Mouse (Mus musculus) cerebellum, postnatal 25 days (tissue): ENCODE results near the gene Wdr73.
"Not testable (repeated sequence)": the region's sequence is repeated elsewhere in the genome, so short reads cannot be mapped to it uniquely, and the experiment has no call there.

Source experiments
- DNase-seq, 2 experiments: peaks; one replicate each; pipeline ENCODE4 v3.0.0; 2021; ENCODE audit warnings: mixed read lengths in 2 of 2

Wdr73 gene

DNA sequence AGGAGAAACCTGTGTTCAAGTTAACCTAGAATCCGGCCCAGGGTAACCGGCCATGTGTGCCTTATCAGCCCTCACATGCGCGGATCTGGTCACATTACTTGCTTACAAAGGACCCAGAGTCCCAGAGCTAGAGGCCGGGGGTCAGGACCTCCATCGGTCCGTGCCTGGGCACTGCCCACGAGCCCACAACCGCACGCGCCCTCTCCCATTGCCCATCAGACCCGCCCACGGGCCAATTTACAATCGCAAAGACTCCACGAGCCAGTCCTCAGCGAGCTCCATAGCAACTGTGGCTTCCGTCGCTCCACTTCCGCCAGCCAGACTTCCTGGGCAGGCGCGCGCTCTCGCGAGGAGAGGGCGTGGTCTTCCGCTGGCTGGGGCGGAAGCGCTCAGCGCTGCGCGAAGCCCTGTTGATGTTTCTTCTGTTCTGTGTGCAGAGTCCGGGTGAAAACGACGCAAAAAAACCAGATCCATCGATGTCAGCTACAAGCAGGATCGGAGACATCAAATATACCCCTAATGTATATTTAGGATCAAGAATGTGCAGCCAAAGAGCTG lies at the start of gene Wdr73:
Gene Wdr73, minus strand, starts transcription at position 326 of the 558 bp plus-strand sequence.
- DNase-seq = peak; percentile 86 to 92

DNA sequence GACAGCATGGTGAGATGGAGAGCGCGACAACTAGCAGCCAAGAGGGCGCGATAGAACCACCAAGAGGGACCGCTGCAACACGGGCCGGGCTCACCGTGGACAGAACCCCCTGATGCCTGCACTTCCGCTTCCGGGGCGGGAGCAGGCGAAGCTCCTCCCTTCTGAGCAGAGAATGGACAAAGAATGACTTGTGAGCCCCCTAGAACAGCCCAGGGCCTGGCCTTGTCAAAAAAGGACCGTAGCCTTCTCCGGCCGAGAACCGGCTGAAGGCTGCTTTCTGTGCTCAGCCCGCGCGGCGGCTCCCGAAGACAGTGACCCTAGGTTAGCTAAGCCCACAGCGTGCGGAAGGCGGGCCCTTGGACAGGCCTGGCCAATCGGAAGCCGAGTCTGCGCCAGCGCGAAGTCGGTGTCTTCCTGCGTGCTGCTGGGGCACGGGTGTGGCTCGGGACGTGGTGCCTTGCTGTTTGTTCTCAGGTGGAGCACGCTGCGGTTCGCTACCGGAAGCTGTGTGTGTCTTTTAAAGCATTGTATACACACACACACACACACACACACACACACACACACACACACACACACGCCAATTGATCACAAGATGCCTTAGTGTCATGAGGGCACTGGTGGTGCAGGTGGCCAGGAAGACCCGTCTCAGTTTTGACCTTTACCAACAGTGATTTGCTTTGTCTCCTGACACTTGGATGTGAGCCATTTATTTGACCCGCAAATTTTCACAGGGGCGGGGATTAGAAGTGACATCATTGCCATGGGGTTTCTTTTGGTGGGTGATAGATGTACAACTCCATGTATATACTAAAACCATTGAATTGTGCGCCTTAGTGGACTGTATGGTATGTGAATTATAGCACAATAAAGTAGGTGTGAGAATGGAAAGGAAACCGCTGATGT lies 46.6 kb upstream of the Wdr73 start, which contains the start of gene Sec11a:
Gene Sec11a, minus strand, starts transcription at position 336 of the 906 bp plus-strand sequence.
- peak; percentile 97 to 98 for DNase-seq

DNA sequence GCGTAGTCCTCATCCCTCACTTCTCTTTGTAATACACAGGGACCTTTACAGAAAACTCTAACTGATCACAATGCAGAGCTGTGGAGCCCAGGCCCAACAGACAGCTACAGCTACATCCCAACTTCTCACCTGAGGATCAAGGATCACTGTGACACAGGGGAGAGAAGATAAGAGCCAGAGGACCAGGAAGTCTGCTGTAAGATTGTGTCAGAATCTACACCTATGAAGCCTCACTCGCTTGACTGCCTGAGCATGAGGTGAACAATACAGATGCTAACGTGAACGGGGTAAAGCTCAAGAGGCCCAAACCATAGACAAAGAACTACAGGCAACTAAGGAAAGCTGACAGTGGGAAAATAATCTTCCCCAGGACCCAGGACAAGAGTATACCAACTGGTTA lies 38.7 kb upstream of the Wdr73 start:
- no peak for DNase-seq

DNA sequence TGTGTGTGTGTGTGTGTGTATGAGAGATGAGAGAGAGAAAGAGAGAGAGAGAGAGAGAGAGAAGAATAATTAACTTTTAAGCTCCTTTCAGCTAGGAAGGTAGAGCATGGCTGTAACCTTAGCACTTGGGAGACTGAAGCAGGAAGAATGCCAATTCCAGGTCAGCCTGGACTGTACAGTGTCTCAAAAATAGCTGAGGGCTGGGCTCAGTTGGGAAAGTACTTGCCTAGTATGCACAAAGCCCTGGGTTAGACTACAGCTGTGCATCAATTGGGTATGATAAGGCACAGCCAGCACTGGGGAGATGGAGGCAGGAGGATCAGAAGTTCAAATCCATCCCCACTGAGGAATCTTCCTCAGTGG lies 36.2 kb upstream of the Wdr73 start:
- not testable (repeated sequence) for DNase-seq

DNA sequence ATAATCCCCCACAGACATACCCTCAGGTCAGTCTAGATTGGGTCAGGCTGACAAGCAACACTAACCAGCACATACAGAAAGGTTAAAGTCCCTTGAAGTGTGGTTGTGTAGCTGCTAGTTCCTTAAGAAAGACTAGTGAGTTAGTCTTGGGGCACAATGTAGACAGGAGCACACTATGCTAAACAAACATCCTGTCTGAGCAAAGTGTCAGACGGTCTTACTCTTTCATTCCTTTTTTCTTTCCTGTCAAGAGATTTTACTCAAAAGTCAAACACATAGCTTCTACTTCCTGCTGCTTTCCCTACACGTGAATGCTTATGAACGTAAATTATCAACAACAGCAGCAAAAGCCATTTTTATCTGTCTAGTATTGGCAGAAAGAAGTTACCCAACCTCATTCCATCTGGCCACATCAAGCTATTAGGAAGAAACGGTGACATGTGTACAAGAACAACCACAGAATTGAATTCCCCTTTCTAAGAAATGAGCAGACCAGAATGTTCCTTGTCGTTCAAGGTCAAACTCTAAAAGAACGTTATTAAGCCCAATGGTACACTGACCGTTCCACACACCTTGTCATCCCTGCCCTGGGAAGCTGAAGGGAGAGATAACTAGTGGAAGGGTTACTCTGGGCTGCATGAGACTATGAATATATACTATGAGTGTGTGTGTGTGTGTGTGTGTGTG lies 35.7 kb upstream of the Wdr73 start:
- DNase-seq = not testable (repeated sequence)

DNA sequence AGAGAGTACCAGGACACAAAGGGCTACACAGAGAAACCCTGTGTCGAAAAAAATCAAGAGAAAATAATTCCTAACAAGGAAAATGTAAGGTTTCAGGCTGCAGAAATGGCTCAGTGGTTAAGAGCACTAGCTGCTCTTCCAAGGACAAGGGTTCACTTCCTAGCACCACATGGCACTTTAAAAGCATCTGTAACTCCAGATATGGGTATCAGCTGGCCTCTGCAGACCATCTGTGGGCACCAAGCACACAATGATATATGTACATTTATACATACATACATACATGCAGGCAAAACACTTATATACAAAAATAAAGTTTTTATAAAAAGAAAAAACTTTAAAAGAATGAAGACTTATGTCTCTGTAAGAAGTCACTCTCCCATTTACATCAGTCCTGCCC lies 34.8 kb upstream of the Wdr73 start:
- DNase-seq = no peak

DNA sequence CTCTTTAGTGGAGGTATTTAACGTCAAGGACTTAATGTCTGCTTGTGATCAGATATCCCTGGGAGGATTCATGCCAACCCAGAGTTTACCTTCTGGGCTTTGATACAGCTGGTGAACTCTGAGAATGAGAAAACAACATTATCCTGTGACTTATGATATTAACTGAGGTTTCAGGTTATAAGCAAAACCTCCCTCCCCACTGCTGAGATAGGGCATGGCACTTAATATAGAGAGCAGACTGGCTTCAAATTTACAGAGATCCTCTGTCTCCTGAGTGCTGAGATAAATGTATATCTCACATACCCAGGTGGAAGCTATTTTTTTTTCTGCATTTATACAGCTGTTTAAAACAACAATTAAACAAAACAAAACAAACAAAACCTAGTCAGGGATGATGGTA lies 31.7 kb upstream of the Wdr73 start:
- DNase-seq = no peak

DNA sequence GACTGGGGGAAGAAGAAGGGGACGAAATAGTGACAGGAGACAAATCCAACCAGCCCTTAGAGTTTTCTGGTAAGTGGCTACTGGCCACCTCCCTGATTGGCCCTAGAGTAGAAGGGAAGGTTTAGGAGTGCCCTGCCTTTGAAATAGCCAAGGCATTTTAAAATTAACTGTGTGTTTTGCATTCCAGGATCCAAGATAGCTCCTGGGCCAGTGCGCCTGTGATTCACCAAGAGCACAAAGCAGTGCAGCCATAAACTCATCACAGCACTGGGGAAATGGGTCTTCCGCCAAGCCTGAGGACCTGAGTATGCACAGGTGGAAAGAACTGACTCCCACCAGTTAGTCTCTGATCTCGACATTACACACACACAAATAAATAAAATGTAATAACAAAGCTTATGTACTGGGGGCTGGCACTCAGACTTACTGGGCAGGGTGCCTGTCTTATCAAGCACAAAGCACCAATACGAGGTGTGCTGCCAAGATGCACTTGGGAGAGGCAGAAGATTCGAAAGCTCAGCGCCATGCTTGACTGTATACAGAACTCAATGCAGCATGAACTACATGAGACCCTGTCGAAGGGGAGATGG lies 30.6 kb upstream of the Wdr73 start:
- DNase-seq = peak; percentile 11 to 12

DNA sequence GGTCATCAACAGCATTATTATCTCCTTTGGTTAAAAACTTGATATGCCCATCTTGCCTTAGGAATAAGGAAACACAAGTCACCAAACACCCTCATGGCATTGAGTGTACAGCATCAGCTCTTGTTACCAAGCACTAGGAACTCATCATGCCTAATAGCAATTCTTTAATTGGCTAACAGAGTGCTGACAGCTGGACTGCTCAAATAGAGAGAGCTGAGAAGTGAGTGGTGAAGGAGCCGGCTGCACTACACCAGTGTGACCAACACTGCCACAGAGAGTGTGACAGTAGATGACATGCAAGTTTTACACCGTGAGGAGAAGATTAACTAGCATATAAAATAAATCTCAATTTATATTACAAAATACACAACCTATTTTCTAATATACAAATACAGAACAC lies 22.1 kb upstream of the Wdr73 start:
- DNase-seq = no peak

DNA sequence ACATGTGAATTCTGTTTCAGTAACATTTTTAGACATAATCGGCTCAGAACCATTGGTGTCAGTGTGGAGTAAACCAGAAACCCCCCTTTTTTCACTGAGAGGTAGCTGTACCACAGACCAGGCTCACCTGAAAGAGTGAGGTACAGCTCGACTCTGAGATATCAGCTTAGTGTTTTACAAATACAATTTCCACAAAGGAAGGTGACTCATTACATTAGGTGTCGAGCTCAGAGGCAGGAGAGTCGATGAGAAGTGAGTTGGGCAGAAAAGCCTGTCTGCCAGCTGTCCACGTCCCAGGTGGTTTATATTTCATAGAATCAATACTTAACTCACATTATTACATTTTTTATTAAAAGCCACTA lies 18.6 kb upstream of the Wdr73 start:
- DNase-seq = no peak

DNA sequence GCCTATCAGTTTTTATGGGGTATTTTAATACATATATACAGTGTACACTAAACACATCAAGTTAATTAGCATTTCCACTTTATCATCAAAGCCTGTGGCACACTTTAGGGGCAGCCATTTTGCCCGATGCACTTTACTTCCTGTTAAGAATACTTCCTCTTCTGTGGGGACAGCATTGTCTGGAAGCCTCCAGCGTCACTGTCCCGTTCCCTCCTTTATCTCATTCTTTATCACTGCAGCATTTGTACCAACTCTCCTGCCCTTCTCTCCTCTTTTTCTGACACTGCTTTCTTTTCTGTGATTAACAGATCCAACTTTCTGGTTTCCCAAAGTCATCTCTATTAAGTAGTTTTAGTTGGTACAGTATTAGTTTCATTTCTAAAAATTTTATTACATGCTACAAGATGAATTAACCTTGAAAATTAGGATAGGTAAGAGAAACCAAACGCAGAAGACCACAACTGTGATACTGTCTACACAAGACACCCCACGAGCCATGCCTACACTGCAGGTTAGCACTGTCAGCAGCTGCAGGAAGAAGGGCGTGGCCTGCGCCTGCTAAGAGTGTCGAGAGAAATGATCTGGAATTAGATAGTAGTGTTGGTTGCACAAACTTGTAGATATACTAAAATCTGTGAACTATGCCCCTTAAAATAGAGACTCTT lies 18.0 kb upstream of the Wdr73 start:
- DNase-seq = no peak

DNA sequence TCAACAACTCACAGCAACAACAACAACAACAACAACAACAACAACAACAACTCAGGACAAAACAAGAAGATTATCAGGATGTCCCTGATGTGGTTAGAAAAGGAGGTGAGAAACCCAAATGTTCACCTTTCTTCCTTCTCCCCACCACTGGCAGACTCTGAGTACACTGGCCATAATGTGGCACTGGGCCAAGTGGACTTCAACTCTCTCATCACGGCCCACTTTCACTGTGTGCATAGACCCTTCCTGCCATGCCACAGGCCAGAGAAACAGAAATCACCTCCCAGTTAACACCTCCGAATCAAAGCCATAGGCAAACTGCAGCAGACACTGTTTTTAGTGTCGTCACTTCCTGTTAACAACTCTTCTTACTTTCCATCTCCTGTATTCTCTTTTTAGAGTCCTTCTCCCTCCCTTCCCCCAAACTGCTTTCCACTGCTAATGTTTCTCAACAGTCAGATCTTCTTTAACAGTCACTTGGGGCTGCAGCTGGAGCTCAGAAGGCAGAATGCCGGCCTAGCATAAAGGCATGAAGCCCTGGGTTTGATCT lies 16.9 kb upstream of the Wdr73 start:
- no peak for DNase-seq

DNA sequence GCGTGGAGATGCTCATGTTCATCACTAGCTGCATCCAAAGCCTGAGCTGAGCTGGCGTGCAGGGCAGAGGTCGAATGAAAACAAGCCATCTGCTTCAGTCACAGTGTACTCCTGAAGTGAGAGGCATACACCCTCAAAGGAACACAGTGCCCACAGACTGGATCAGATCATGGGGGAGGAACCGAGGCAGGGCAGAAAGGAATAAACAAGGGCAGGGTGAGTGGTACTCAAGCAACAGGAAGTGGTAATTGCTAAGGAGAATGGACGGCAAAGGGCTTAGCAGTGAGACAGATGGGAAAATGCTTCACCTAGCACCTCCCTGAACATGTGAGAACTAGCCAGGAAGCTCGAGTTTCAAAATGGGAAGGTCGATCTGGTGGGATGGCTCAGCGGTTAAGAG lies 11.4 kb upstream of the Wdr73 start:
- DNase-seq = no peak

DNA sequence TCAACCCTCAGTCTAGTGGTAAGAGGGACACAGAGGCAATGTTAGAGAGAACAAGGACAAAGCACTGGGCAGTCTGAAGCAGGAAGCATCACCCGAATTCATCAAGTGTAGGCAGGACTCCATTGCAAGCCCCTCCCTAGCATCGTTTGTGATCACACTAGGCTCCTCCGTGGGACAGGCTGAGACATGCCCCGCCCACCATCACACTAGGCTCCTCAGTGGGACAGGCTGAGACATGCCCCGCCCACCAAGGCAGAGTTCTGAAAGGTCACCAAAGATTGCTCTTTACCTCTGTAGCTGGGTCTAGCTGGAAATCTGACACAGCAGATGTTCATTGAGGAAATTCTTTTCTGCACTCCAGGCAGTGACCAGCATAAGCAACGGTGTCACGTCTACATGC lies 10.0 kb upstream of the Wdr73 start:
- no peak for DNase-seq

DNA sequence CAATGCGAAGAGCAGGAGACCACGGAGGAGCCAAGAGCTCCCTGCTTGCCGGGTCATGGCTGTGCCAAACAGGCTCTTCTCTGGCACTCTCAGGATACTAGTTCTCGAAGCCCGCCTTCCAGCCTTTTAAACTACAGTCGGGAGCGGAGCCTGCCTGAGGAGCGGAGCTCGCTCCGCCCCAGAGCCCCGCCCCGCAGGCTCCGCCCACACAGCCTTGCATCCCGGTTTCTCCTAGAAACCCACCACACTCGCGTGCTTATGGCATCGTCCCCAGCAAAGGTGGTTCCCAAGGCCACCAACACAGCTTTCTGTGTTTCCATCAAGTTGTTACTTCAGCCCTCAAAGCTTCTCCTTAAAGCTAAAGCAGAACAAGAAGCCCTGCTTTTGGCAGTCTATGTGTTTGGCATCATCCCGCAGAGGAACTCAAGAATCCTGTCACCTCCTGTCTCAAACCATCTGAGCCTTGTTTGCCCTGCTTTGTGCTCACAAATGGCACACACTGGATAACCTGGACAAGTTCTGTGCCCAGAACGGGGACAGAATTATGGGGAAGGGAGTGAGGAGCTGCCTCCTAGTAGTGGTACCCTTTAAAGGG lies 3.9 kb upstream of the Wdr73 start, which contains the start of gene Nmb:
Gene Nmb, minus strand, starts transcription at position 156 of the 595 bp plus-strand sequence.
- DNase-seq = peak; percentile 70 to 79

DNA sequence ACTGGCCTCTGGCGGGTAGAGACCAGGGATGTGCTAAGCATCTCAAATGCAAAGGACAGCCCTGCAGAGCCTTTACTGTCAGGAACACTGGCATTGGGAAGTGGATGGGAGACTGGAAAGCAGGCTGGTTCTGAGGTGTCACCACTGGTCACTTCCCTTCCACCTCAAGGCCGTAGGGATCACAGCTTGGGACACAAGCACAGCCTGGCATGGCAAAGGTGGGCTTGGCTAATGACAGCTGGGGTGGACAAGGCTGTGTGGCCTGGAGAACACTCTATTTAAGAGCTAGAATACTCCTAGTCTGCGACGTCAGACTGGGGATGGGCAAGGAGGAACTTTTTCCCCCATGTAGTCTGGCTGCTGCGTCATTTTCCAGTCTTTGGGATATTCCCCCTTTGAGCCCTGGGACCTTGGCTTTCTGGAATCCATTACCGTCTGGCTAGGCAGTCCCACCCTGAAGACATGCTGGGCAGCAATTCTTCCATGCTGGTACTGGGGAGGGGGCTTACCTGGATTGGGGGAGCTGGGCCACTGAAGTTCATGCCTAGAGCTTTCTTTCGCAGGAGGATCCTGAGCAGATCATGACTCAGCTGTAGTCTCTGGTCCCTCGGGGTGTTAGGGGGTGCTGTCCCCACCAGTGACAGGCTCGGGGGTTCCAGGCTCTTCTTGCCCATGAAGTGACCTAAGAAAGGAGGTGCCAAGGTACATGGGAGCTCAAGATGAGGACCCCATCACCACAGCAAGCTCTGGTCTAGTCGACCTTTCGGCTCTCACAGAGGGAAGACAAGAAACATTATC lies 2.8 kb upstream of the Wdr73 start:
- no peak for DNase-seq

DNA sequence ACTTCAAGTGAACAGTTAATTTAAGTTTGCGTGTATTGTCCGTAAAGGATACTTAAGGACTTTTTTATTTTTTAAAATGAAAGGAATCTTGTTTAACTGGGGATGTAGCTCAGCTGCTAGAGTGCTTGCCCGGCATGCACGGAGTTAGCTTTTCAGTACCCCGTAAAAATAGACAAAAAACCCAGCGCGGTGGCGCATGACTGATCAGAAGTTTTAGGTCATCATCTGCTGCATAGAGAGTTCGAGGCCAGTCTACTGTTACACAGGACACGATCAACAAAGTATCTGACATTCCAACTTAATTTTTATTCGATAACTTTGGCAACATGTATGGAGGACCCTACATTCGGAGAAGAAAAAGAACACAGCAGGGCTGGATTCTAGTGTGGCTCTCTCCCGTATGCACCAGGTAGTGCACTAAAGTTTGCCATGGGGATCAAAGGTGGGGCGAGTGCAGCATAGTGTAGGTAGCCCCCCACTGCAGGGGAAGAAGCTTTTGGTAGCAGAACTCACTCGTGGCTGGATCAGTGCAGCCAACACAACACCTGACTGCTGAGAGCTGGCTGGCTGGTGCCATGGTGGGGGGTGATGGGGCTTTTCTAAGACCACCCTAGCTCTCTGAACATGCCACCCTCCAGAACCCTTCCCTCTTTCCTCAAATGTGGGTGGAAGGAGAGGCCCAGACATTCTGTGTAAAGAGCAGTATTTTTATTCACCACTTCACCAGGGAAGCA lies 639 bp upstream of the Wdr73 start:
- DNase-seq = peak in 1 of 2 experiments; percentile 23

DNA sequence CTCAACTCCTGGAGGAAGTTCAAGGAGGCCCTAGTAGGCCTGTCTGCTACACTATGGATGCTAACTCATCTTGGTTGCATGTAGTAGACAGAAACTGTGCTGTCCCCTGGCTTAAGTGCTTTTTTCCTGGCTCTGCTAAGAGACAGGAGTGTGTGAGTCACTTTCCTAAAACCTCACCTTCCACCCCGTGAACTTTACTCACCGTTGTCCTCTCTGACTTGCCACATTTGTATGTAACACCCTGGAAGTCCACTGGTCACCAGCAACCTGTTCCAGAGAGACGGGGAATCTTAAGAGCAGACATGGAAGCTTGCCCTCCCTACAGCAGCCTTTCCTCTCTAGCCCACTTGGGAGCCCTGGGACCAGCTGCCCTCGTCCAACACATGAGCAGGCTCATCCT lies 3.3 kb downstream of the Wdr73 start:
- no peak for DNase-seq

DNA sequence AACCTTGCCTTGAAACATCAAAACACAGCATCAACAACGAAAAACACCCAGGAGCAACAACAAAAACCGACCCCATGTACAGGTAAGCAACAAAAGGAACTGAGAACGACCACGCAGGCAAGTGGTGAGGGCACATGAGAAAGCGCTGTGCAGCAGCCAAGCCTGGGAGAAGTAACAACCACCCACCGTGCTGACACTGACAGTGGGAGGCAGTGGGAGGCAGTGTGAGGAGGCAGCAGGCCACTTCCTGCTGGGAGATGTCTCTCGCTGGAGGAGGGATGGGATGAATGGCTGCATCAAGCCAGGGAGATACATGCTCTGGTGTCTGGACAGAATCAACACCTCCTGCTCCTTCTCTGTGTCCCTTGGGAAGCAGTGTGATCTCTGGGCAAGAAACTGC lies 3.9 kb downstream of the Wdr73 start:
- DNase-seq = no peak

DNA sequence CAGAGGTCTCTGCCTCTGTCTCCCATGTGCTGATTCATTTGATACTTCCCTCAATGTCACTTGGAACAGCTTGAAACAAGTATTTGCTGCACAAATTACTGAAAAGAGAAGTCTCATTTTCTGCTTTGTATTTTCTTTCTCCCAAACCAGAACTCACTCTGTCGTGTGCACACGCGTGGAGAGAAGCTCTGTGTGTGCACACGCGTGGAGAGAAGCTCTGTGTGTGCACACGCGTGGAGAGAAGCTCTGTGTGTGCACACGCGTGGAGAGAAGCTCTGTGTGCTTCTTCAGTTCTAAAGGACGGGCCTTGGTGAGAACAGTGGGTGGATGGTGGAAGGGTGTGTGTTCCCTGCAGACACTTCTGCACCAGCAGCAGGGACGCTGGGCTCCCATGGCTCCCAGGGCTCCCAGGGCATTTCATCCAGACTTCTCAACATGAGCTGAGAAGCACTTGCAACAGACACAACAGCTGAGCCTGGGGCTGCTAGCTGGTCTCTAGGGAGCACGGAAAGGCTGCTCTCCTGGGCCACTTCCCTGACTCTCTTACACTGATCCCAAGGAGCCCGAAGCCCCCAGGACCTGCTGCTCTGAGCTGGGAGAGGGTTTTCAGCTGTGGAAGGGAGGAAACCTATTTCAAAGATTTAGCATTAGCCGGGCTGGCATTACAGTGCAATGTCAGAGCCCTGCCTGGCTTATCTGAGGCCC lies 6.1 kb downstream of the Wdr73 start:
- no peak for DNase-seq
